ENCODE assay signal across 14 mouse cellular contexts in the genomic region with DNA sequence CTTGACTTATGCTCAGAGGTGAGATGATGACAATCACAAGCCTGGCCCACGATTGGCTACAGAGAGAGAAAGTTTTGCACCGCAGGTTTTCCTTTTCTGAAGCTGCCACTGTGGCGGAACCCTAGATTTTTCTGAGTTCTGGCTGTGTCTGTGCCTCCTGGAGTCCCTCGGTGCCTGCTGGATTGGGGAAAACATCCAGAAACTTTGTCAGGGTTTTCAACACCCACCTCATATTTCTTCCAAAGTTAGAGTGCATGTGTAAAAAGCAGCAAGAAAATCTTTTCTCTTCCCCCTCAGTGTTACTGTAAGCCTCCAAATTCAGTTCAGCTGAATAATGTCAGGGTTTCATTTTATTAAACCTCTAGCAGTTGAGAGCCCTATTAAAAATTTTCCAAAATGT.
DNase-seq lines count a peak whose midpoint lies in the region.
"Had no signal": no experiment of that assay in that cellular context is flagged by ENCODE, and none has a peak within 500 bp of the region (broad histone marks: within the 10 kb centered on the region; RNA-seq: fewer than 3 reads in every experiment).

No protein-coding gene starts in this region.

- intact Hi-C loops in left cerebral cortex, postnatal 10 days (cut with DNase I) = no loop called here
- intact Hi-C loops in left cerebral cortex, postnatal 36 days (cut with DNase I) = no loop called here

- DNase-seq in left cerebral cortex, adult 11 months (ENCODE audit: low spot score) = peak; percentile 5
- no peak for DNase-seq in left cerebral cortex, postnatal 10 days (ENCODE audit: extremely low spot score in 1 of 2, low spot score in 2 of 2)
- DNase-seq in brain, adult 2 months (ENCODE audit: low read depth, low spot score) = peak; percentile 73
- DNase-seq in frontal cortex, postnatal 36 days (ENCODE audit: low spot score in 2 of 2) = peak; percentile 12 to 31
- DNase-seq in left cerebral cortex, postnatal 36 days (ENCODE audit: low spot score in 2 of 2) = peak; percentile 9 to 13
- DNase-seq in layer of hippocampus, postnatal 25 days (ENCODE audit: extremely low spot score in 1 of 2, low spot score in 1 of 2) = no peak
- DNase-seq in adrenal gland, adult 8-10 months = no peak
- DNase-seq: adrenal gland, postnatal 36 days; cerebellum, adult 11 months; cerebellum, adult 8-10 months; cerebellum, postnatal 14 days; embryo, embryonic 11 days; heart, adult 2 months; heart, postnatal 36 days had no signal

Comparison
In these comparisons a context has a peak if more than half of its experiments do, and no peak if none do; other contexts are left out.
1. DNase-seq: peak in left cerebral cortex, adult 11 months (single experiment), brain, adult 2 months (single experiment), frontal cortex, postnatal 36 days (2 of 2) and left cerebral cortex, postnatal 36 days (2 of 2); none in left cerebral cortex, postnatal 10 days (0 of 2), layer of hippocampus, postnatal 25 days (0 of 2) and adrenal gland, adult 8-10 months (single experiment).